Mouse (Mus musculus) midbrain, postnatal 0 days (tissue): ENCODE data around the gene Tmem120b. TPM values are rescaled to one million over a fixed set of nuclear protein-coding genes. Genes with fewer than 3 reads are reported as not detected.

Experiments used
- ATAC-seq: fragments of 200-750 bp; cut with Nextera tagmentation; 2 replicates; pipeline ENCODE4 v1.8.0; 2017; ENCODE audit warnings: moderate number of reproducible peaks, mild to moderate bottlenecking, moderate TSS enrichment, moderate library complexity; ENCODE audit not compliant: low FRiP score
- DNase-seq: peaks from one replicate; pipeline ENCODE4 v3.0.0-alpha.2; 2015; ENCODE audit warnings: low spot score
- H3K27ac ChIP-seq: fragments of 300-500 bp; sonication (generic); 2 replicates; pipeline ENCODE4 v1.5.1; 2014; ENCODE audit warnings: low read depth, mild to moderate bottlenecking, low read length, mixed read lengths
- H3K27me3 ChIP-seq: fragments of 300-500 bp; sonication (generic); 2 replicates; pipeline ENCODE4 v1.6.1; 2014; ENCODE audit warnings: low read length, control low read depth, mixed read lengths; ENCODE audit not compliant: insufficient read depth
- H3K36me3 ChIP-seq: fragments of 300-500 bp; sonication (generic); 2 replicates; pipeline ENCODE4 v1.6.1; 2014; ENCODE audit warnings: low read length, control low read depth, mixed read lengths; ENCODE audit not compliant: insufficient read depth
- H3K4me1 ChIP-seq: fragments of 300-500 bp; sonication (generic); 2 replicates; pipeline ENCODE4 v1.6.1; 2014; ENCODE audit warnings: mild to moderate bottlenecking, control low read depth, antibody characterized with exemption, low read length, mixed read lengths; ENCODE audit not compliant: insufficient read depth
- H3K4me2 ChIP-seq: fragments of 300-500 bp; sonication (generic); 2 replicates; pipeline ENCODE4 v1.6.1; 2014; ENCODE audit warnings: low read depth, mild to moderate bottlenecking, low read length, mixed read lengths; ENCODE audit not compliant: poor library complexity, severe bottlenecking
- H3K4me3 ChIP-seq: fragments of 300-500 bp; sonication (generic); 2 replicates; pipeline ENCODE4 v1.5.1; 2014; ENCODE audit warnings: low read depth, mild to moderate bottlenecking, low read length, moderate library complexity
- H3K9ac ChIP-seq: fragments of 300-500 bp; sonication (generic); replicated peaks from 2 replicates; pipeline ENCODE4 v1.6.1; 2014; ENCODE audit warnings: mild to moderate bottlenecking, low read length, moderate library complexity, mixed read lengths; ENCODE audit not compliant: poor library complexity, severe bottlenecking
- H3K9me3 ChIP-seq: fragments of 300-500 bp; sonication (generic); 2 replicates; pipeline ENCODE4 v1.6.1; 2016; ENCODE audit warnings: low read length, control low read depth
- CTCF ChIP-seq: IDR thresholded peaks from 2 replicates; pipeline ENCODE4 v1.5.1; 2016; ENCODE audit warnings: antibody characterized with exemption, mild to moderate bottlenecking
- WGBS: fragments of 180-500 bp; shearing (Covaris S2); extraction: QIAGEN DNeasy Blood & Tissue Kit; methylation state at CpG from one replicate; pipeline ENCODE4 v1.1.7; 2014; 5-methylcytosine and 5-hydroxymethylcytosine counted together
- polyA plus RNA-seq: library from polyadenylated mRNA; unstranded; fragments of >200 nt; fragmentation: Nextera tagmentation; extraction: Ambion mirVana; gene quantifications from 2 replicates; pipeline ENCODE4 v1.2.1, GENCODE M21; 2015
- total RNA-seq: library from RNA; depleted of rRNA; stranded (reverse); fragments of >200 nt; gene quantifications from 2 replicates; pipeline ENCODE4 v1.2.3, GENCODE M21; 2014

Gene Tmem120b
- total and polyA plus RNA-seq, 2 experiments from 2014 or later: 13.3 to 19.7 TPM

DNA sequence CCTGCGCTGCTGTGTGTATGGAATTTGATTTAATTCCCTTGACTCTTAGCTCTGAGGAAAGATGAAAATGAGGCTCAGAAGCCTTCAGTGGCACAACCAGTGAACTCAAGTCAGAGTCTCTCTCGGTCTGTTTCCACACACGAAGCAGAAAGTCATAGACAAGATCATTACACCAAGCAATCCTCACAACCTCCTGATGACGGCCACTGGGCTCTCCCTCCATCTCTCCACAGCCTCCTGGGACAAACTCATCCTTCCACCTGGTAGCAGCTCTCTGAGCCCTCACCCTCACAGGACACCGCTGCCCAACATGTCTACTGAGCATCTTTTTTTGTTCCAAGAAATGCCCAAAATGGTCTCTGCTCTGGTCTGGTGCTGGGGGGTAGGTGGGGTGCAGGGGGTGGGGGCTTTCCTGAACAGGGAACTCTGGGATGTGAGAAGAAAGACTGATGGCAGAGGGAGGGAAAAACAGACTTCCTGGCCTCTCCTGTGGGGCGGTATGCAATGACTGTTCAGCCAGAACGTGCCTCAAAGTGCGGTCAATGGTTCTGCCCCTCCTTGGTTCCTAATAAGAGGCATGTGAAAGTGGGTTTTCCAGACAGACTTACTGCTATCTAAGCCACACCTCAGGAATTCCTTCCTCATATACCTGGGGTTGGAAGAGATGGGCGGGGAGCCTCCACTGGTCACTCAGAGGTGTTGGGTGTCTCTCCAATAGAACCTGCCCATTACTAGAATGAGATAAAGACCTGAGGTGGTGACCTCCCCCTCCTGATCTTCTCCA, 62.0 kb downstream of the Tmem120b start:
- Histone ChIP-seq H3K36me3 (no peaks in the 10 kb centered on the region), H3K4me2 (no peak overlapping the region), H3K9me3 (no peaks in the 10 kb centered on the region), H3K9ac (0 out of 2 replicates have a peak overlapping the region, but pooled peaks have one; percentile 19), H3K27me3 (no peaks in the 10 kb centered on the region), H3K27ac (no peak overlapping the region), H3K4me3 (no peak overlapping the region), H3K4me1 (peaks cover 13% of the 10 kb centered on the region; the same call in 1 of the 2 replicates)
- no peak for TF ChIP-seq CTCF
- no peak for ATAC-seq
- 86% methylated on average over 9 of the region's 9 CpGs for WGBS
- no peak for DNase-seq

DNA sequence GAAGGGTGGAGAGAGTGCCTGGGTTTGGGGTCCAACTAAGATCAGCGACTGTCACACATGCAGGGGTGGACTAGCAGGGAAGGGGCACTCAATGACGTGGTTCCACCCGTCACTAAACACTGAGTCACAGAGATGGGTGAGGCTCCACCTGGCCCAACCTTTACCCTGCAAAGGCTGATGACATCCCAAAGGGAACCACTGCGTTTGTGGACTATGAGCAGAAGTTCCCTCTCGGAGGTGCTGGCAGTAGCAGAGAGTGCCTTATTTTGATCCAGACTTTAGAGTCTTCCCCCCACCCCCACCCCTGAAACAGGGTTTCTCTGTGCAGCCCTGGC, 62.6 kb downstream of the Tmem120b start:
- no peaks in the 10 kb centered on the region for H3K9me3 ChIP-seq
- 0 out of 2 replicates have a peak overlapping the region, but pooled peaks have one; percentile 19 for H3K9ac ChIP-seq
- WGBS: 88% methylated on average over 5 of the region's 5 CpGs
- no peak for TF ChIP-seq CTCF
- H3K36me3 ChIP-seq: no peaks in the 10 kb centered on the region
- no peaks in the 10 kb centered on the region for H3K27me3 ChIP-seq
- no peak overlapping the region for H3K27ac ChIP-seq
- ATAC-seq (no peak), DNase-seq (no peak)
- H3K4me3 ChIP-seq: no peak overlapping the region
- no peak overlapping the region for H3K4me2 ChIP-seq
- H3K4me1 ChIP-seq: peaks cover 14% of the 10 kb centered on the region; the same call in 1 of the 2 replicates

DNA sequence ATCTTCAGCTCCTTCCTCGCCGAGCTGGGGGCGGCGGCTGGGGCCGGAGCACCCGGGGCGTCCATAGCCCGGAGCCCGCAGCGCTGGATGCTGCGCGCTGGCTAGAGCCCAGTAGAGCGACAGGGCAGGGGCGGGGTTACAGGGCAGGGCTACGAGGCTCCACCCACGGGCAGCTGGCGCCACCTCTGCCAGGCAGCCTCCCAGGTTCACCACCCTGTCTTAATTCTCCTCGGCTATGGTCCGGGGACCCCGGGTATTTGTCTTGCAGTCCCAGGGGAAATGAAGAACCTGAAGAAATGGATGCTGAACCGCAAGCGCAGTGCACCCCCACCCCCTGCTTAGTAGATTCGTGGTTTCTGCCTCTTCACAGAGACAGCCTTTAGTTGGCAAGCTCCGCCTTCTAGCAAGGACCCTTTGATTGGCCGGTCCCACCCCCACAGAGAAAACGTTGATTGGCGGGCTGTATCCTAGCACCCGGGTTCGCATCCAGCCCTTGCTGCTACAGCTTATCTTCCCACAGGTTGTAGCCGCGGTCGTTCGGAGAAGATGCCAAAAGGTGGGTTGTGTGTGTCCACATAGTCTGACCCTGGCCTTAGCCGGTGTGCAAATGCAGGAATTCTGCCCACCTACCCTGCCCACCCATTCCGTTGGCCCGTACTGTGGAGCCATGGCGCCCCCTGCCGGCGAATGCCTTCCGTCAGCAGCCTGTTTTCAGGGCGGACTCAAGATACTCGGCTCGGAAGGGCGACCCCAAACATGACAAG, 64.3 kb downstream of the Tmem120b start, which contains the start of gene Rhof:
Gene Rhof (minus strand): TSS at position 385 of the 764 bp plus-strand sequence.
- WGBS: 3% methylated on average over 44 of the region's 44 CpGs

DNA sequence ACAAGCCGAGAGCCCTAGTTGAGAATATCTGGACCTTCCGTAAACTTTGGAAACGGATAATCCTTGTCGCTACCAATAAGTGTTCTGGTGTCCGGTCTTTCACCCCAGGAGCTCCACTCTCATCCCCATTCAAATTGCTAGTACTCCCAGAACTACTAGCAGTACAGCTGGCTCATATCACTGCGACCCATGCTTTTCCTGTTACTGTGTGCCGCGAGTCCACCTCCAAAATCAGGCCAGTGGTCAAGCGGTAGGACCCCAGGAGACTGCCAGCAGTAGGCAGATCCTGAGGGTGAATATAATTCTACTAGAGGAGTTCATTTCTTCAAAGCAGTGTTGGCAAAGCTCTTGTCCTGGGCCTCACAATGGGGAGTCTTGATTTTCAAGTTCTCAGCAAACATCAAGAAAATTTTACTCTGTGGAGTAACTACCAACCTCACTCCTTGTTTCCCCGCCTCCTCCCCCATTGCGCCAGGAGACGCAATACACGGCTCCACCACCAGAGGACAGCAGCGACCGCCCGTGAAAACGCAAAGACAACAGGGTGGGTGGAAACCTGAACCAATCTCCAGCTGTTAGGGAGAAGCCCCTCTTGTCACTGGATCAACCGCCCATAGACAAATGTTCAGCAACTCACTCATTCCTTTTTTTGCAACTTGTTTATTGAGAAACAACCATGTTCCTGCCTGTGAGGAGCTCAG, 65.0 kb downstream of the Tmem120b start:
- Histone ChIP-seq H3K9me3 (no peaks in the 10 kb centered on the region), H3K4me2 (peak overlapping the region; percentile 99), H3K4me3 (peak overlapping the region; percentile 52), H3K36me3 (no peaks in the 10 kb centered on the region), H3K9ac (0 out of 2 replicates have a peak overlapping the region, but pooled peaks have one; percentile 78), H3K27ac (peak overlapping the region; percentile 99), H3K4me1 (peaks cover 23% of the 10 kb centered on the region), H3K27me3 (no peaks in the 10 kb centered on the region)
- WGBS: 15% methylated on average over 18 of the region's 18 CpGs
- TF ChIP-seq CTCF: peak; percentile 99
- DNase-seq (peak; percentile 73), ATAC-seq (peak; percentile 22; the same call in 1 of the 2 replicates)

More for the DNA sequence above, 64.3 kb downstream of the Tmem120b start, which contains the start of gene Rhof:
- Histone ChIP-seq H3K27me3 (no peaks in the 10 kb centered on the region), H3K4me3 (peak within 1 kb of the TSS; percentile 52), H3K4me1 (peaks cover 23% of the 10 kb centered on the region), H3K4me2 (peak within 1 kb of the TSS; percentile 99), H3K36me3 (no peaks in the 10 kb centered on the region), H3K9me3 (no peaks in the 10 kb centered on the region), H3K27ac (peak within 1 kb of the TSS; percentile 99), H3K9ac (peak within 1 kb of the TSS; percentile 78)
- ATAC-seq (peak; percentile 62), DNase-seq (peak; percentile 90)
- peak; percentile 89 for TF ChIP-seq CTCF

DNA sequence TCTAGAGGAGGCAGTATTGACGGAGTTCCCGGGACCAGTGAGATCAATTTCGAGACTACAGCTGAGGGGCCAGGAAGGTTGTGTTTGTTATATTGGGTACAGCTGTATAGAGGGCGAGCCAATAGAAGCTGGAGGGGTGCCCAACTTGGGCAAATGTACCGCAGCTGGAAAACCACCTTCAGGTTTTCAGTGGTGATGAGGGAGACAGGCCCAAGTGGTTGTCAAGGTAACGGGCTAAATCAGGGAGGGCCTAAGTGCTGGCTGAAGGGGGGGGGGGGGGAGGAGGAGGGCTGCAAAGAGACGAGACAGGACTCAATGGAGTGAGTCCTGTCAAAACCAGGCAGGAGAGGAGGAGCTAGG, 65.5 kb downstream of the Tmem120b start:
- Histone ChIP-seq H3K4me2 (peak overlapping the region; percentile 99; the same call in 1 of the 2 replicates), H3K27ac (peak overlapping the region; percentile 99), H3K4me3 (no peak overlapping the region), H3K36me3 (no peaks in the 10 kb centered on the region), H3K9me3 (no peaks in the 10 kb centered on the region), H3K4me1 (peaks cover 23% of the 10 kb centered on the region), H3K27me3 (no peaks in the 10 kb centered on the region), H3K9ac (no peak overlapping the region)
- 13% methylated on average over 7 of the region's 7 CpGs for WGBS
- DNase-seq: peak; percentile 38
- no peak for ATAC-seq
- TF ChIP-seq CTCF: no peak
